In the genomic region with DNA sequence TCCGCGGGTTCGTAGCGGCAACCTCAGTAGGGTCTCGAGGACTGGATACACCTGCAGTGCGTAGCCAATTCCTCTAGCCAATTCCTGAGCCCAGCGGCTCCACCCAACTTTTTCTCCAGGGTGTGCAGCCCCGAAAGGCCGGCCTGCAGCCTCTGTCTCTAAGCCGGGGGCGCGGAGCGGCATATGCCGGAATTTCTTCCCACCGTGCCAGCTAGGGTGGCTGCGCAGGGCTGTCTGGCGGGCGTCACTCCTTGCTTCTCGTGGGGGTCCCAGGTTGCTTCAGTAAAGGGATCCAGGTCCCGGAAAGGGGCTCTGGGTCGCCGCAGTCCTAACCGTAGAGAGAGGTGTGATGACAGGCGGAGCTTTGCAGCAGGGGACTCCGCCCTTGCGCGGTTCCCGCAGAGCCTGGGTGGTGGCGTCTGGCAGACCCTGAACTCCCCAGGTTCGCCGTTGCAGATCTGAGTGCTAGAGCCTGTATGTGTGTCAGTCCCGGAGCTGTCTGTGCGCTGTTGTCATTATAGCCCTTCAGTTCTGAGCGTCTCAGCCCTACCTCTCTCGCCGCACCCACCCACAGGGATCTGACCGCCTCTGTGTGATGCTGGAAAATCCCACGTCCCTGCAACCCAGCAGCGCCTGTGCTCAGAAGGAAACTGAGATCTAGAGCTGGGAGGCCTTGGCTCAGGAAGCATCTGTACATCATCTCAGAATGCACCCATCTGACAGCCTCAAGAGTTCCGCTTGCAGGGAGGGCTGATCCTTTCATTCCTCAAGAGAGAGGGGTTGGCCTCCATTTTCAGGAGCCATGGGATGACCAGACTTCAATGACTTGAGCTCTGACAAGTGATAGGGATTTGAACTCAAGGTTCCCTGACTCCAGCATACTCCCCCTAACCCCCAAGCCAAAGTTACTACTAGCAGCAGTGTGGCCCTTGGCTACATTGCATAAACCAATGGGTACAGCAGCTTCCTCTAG, we compare ENCODE assay signal across 8 mouse cellular contexts. TPM values are rescaled to one million over a fixed set of nuclear protein-coding genes. Genes with fewer than 3 reads are reported as not detected.
DNase-seq lines count a peak whose midpoint lies in the region; ATAC-seq and TF ChIP-seq lines count a peak whose summit lies in the region.

No protein-coding gene starts in this region.

- H3K27me3 ChIP-seq in kidney, embryonic 14.5 days (ENCODE audit: control insufficient read depth, insufficient read depth, low read length) = peaks cover 42% of the 10 kb centered on the region
- peaks cover 35% of the 10 kb centered on the region for H3K27me3 ChIP-seq in kidney, embryonic 16.5 days (ENCODE audit: insufficient read depth, low read length)
- peaks cover 63% of the 10 kb centered on the region for H3K27me3 ChIP-seq in liver, embryonic 13.5 days

- ATAC-seq in kidney, embryonic 14.5 days (ENCODE audit: low FRiP score, low TSS enrichment) = peak; percentile 26
- peak; percentile 16; the same call in 1 of the 2 replicates for ATAC-seq in kidney, embryonic 16.5 days (ENCODE audit: low FRiP score, low TSS enrichment)
- peak; percentile 8; the same call in 1 of the 2 replicates for ATAC-seq in liver, embryonic 13.5 days (ENCODE audit: low read depth)

- no peaks in the 10 kb centered on the region for H3K36me3 ChIP-seq in kidney, embryonic 14.5 days (ENCODE audit: control insufficient read depth, insufficient read depth, low read length)
- no peaks in the 10 kb centered on the region for H3K36me3 ChIP-seq in kidney, embryonic 16.5 days (ENCODE audit: insufficient read depth, low read length)
- no peaks in the 10 kb centered on the region for H3K36me3 ChIP-seq in liver, embryonic 13.5 days

- H3K27ac ChIP-seq in kidney, embryonic 14.5 days (ENCODE audit: low read depth, low read length) = no peak overlapping the region
- no peak overlapping the region; the same call in 1 of the 2 replicates for H3K27ac ChIP-seq in bone marrow, adult 2 months (ENCODE audit: control insufficient read depth, insufficient read depth, low read depth, low read length, poor library complexity)
- no peak overlapping the region for H3K27ac ChIP-seq in kidney, embryonic 16.5 days (ENCODE audit: low read length)
- H3K27ac ChIP-seq in liver, embryonic 13.5 days = no peak overlapping the region

- H3K4me1 ChIP-seq in kidney, embryonic 14.5 days (ENCODE audit: control insufficient read depth, insufficient read depth, low read length) = 0 out of 2 replicates have a peak, but pooled peaks cover 6% of the 10 kb centered on the region
- H3K4me1 ChIP-seq in bone marrow, adult 2 months (ENCODE audit: control insufficient read depth, insufficient read depth, low read length) = no peaks in the 10 kb centered on the region
- H3K4me1 ChIP-seq in kidney, embryonic 16.5 days (ENCODE audit: insufficient read depth, low read length) = peaks cover 9% of the 10 kb centered on the region; the same call in 1 of the 2 replicates
- H3K4me1 ChIP-seq in liver, embryonic 13.5 days (replicated peaks) = peaks cover 14% of the 10 kb centered on the region

- 2% methylated on average over 40 of the region's 40 CpGs for WGBS in kidney, embryonic 14.5 days
- WGBS in bone marrow, adult 2 months = 3% methylated on average over 40 of the region's 40 CpGs
- WGBS in kidney, embryonic 16.5 days = 2% methylated on average over 40 of the region's 40 CpGs
- 3% methylated on average over 40 of the region's 40 CpGs for WGBS in liver, embryonic 13.5 days (ENCODE audit: insufficient replicate concordance)

- DNase-seq in kidney, adult 11 months = no peak
- peak; percentile 44 to 61 for DNase-seq in frontal cortex, postnatal 14 days (ENCODE audit: low spot score in 2 of 2)
- DNase-seq in liver, embryonic 13.5 days = no peak
- peak; percentile 75 to 78 for DNase-seq in right cerebral cortex, adult 2 months (ENCODE audit: low spot score in 2 of 2)
- DNase-seq in spleen, adult 12 weeks (ENCODE audit: low spot score) = no peak

- H3K9me3 ChIP-seq in kidney, embryonic 14.5 days (ENCODE audit: control insufficient read depth, low read length) = no peaks in the 10 kb centered on the region
- no peaks in the 10 kb centered on the region for H3K9me3 ChIP-seq in kidney, embryonic 16.5 days (ENCODE audit: low read length)
- H3K9me3 ChIP-seq in liver, embryonic 13.5 days (replicated peaks) = no peaks in the 10 kb centered on the region

- TF ChIP-seq POLR2A in bone marrow, adult 2 months (IDR thresholded peaks at IDR 0.05; ENCODE audit: borderline replicate concordance, control insufficient read depth, low read depth, low read length) = no peak

- H3K4me3 ChIP-seq in kidney, embryonic 14.5 days (ENCODE audit: low read length) = peak overlapping the region; percentile 52
- H3K4me3 ChIP-seq in bone marrow, adult 2 months (replicated peaks; ENCODE audit: control insufficient read depth, low read depth, low read length) = peak overlapping the region; percentile 57
- H3K4me3 ChIP-seq in kidney, embryonic 16.5 days (ENCODE audit: low read length) = peak overlapping the region; percentile 64
- H3K4me3 ChIP-seq in liver, embryonic 13.5 days (replicated peaks) = peak overlapping the region; percentile 60

- TF ChIP-seq CTCF in bone marrow, adult 2 months (IDR thresholded peaks at IDR 0.05; ENCODE audit: control insufficient read depth, insufficient read depth, low read length) = no peak

- peak overlapping the region; percentile 40 for H3K9ac ChIP-seq in kidney, embryonic 14.5 days (ENCODE audit: low read depth, low read length)
- peak overlapping the region; percentile 60 for H3K9ac ChIP-seq in kidney, embryonic 16.5 days (replicated peaks; ENCODE audit: low read length)
- H3K9ac ChIP-seq in liver, embryonic 13.5 days = peak overlapping the region; percentile 18

- H3K4me2 ChIP-seq in kidney, embryonic 14.5 days (replicated peaks; ENCODE audit: low read depth, low read length) = peak overlapping the region; percentile 99
- H3K4me2 ChIP-seq in kidney, embryonic 16.5 days (replicated peaks; ENCODE audit: low read depth, low read length) = peak overlapping the region; percentile 94
- H3K4me2 ChIP-seq in liver, embryonic 13.5 days = peak overlapping the region; percentile 89

RNA-seq across cellular contexts. Expression of gene Ablim2, which starts 0.7 kb away (rescaled TPM):
- polyA plus RNA-seq in kidney, embryonic 14.5 days (2014; fragmentation: Nextera tagmentation; extraction: Ambion mirVana) = 0.30 and 2.5 TPM in 2 replicates
- polyA plus RNA-seq in bone marrow, adult 2 months (2011; ENCODE audit: insufficient read depth, insufficient read length, low replicate concordance, missing spikeins) = 2.2 TPM in 1 of 2 replicates, not detected in the other
- 2.8 and 3.0 TPM in 2 replicates for polyA plus RNA-seq in kidney, embryonic 16.5 days (2015; fragmentation: Nextera tagmentation; extraction: Ambion mirVana)
- polyA plus RNA-seq in liver, embryonic 13.5 days (2015; fragmentation: Nextera tagmentation; extraction: Ambion mirVana) = 0.03 and 0.18 TPM in 2 replicates

RNA-seq across cellular contexts. Expression of gene Sh3tc1, which starts 18.6 kb away (rescaled TPM):
- 4.2 and 11.3 TPM in 2 replicates for polyA plus RNA-seq in kidney, embryonic 14.5 days (2014; fragmentation: Nextera tagmentation; extraction: Ambion mirVana)
- polyA plus RNA-seq in bone marrow, adult 2 months (2011; ENCODE audit: insufficient read depth, insufficient read length, low replicate concordance, missing spikeins) = 7.9 and 18.9 TPM in 2 replicates
- 25.2 and 27.6 TPM in 2 replicates for polyA plus RNA-seq in kidney, embryonic 16.5 days (2015; fragmentation: Nextera tagmentation; extraction: Ambion mirVana)
- polyA plus RNA-seq in liver, embryonic 13.5 days (2015; fragmentation: Nextera tagmentation; extraction: Ambion mirVana) = 2.1 TPM in 2 replicates

Comparison
In these comparisons a context has a peak if more than half of its experiments do, and no peak if none do; other contexts are left out.
1. DNase-seq: peak in frontal cortex, postnatal 14 days (2 of 2) and right cerebral cortex, adult 2 months (2 of 2); none in kidney, adult 11 months (single experiment), liver, embryonic 13.5 days (single experiment) and spleen, adult 12 weeks (single experiment).
2. Peak in every context shown above with its lines, with median percentiles within 50 percentile points of each other: ATAC-seq, H3K4me2 ChIP-seq, H3K4me3 ChIP-seq and H3K9ac ChIP-seq.